Mouse (Mus musculus) small intestine, adult 2 months (tissue): ENCODE data around the gene Erp29.

Experiments used
- CTCF ChIP-seq: fragments of 200-500 bp; IDR thresholded peaks from 2 replicates; pipeline ENCODE4 v1.5.1; 2012; ENCODE audit warnings: low read depth, mild to moderate bottlenecking, control low read depth, inconsistent platforms, low read length, moderate library complexity, mixed read lengths; ENCODE audit not compliant: insufficient replicate concordance, insufficient read length; ENCODE audit errors: extremely low read depth
- POLR2A ChIP-seq: fragments of 200-500 bp; IDR thresholded peaks from 2 replicates; pipeline ENCODE4 v1.6.1; 2012; ENCODE audit warnings: low read depth, mild to moderate bottlenecking, control low read depth, inconsistent platforms, low read length, moderate library complexity

- TF ChIP-seq POLR2A (no peak), CTCF (no peak)
Observed at GRCm38 (mm10) chr5:121452906-121453305, 600 bp upstream of the Erp29 start.
